Mouse (Mus musculus): Measurements from ENCODE around the gene Stip1. TPM values are rescaled to one million over a fixed set of nuclear protein-coding genes. Genes with fewer than 3 reads are reported as not detected.

Stip1 gene
- polyA plus RNA-seq, 1 experiment from 2014 or later, result 131 TPM

GRCm38 (mm10) chr19:7044706-7045105 lies 4.9 kb upstream of the Stip1 start:
- H3K9ac ChIP-seq (ENCODE audit: low read depth, low read length), result no peak overlapping the region
- no peak for TF ChIP-seq CTCF (IDR thresholded peaks at IDR 0.05; ENCODE audit: low read depth)
- ATAC-seq (replicated peaks; ENCODE audit: low FRiP score, low read depth) (no peak), DNase-seq (ENCODE audit: low spot score) (no peak)
- no peak overlapping the region for H3K27ac ChIP-seq
- 22% methylated on average over 4 of the region's 4 CpGs for WGBS
- H3K4me3 ChIP-seq (replicated peaks; ENCODE audit: low read depth, low read length), result no peak overlapping the region
- H3K9me3 ChIP-seq (replicated peaks; ENCODE audit: low read length), result no peaks in the 10 kb centered on the region
- no peaks in the 10 kb centered on the region for H3K36me3 ChIP-seq (ENCODE audit: insufficient read depth, low read length)
- no peaks in the 10 kb centered on the region for H3K4me1 ChIP-seq (replicated peaks; ENCODE audit: insufficient read depth, low read length)
- H3K4me2 ChIP-seq (ENCODE audit: low read length), result no peak overlapping the region
- H3K27me3 ChIP-seq (ENCODE audit: insufficient read depth, low read length), result no peaks in the 10 kb centered on the region

GRCm38 (mm10) chr19:7044279-7044678 lies 4.5 kb upstream of the Stip1 start:
- WGBS, result 42% methylated on average over 4 of the region's 4 CpGs
- ATAC-seq (replicated peaks; ENCODE audit: low FRiP score, low read depth) (no peak), DNase-seq (ENCODE audit: low spot score) (no peak)
- TF ChIP-seq CTCF (IDR thresholded peaks at IDR 0.05; ENCODE audit: low read depth), result no peak
- Histone ChIP-seq H3K9me3 (replicated peaks; ENCODE audit: low read length) (no peaks in the 10 kb centered on the region), H3K27ac (no peak overlapping the region), H3K4me3 (replicated peaks; ENCODE audit: low read depth, low read length) (no peak overlapping the region), H3K4me1 (replicated peaks; ENCODE audit: insufficient read depth, low read length) (no peaks in the 10 kb centered on the region), H3K9ac (ENCODE audit: low read depth, low read length) (no peak overlapping the region), H3K4me2 (ENCODE audit: low read length) (no peak overlapping the region), H3K27me3 (ENCODE audit: insufficient read depth, low read length) (no peaks in the 10 kb centered on the region), H3K36me3 (ENCODE audit: insufficient read depth, low read length) (no peaks in the 10 kb centered on the region)

GRCm38 (mm10) chr19:7041171-7041570 lies 1.4 kb upstream of the Stip1 start:
- H3K4me2 ChIP-seq (ENCODE audit: low read length), result no peak overlapping the region

GRCm38 (mm10) chr19:7040637-7041130 lies 917 bp upstream of the Stip1 start:
- peaks cover 10% of the 10 kb centered on the region; the same call in 1 of the 2 replicates for H3K4me1 ChIP-seq (replicated peaks; ENCODE audit: insufficient read depth, low read length)
- H3K27me3 ChIP-seq (ENCODE audit: insufficient read depth, low read length), result no peaks in the 10 kb centered on the region
- peak overlapping the region; percentile 65 for H3K4me2 ChIP-seq (ENCODE audit: low read length)
- no peaks in the 10 kb centered on the region for H3K36me3 ChIP-seq (ENCODE audit: insufficient read depth, low read length)
- H3K9me3 ChIP-seq (replicated peaks; ENCODE audit: low read length), result no peaks in the 10 kb centered on the region
- H3K27ac ChIP-seq, result peak overlapping the region; percentile 87
- peak overlapping the region; percentile 62 for H3K9ac ChIP-seq (ENCODE audit: low read depth, low read length)
- TF ChIP-seq CTCF (IDR thresholded peaks at IDR 0.05; ENCODE audit: low read depth), result no peak
- ATAC-seq (replicated peaks; ENCODE audit: low FRiP score, low read depth) (no peak), DNase-seq (ENCODE audit: low spot score) (no peak)
- WGBS, result 21% methylated on average over 13 of the region's 13 CpGs
- H3K4me3 ChIP-seq (replicated peaks; ENCODE audit: low read depth, low read length), result peak overlapping the region; percentile 47

More at GRCm38 (mm10) chr19:7041171-7041570, 1.4 kb upstream of the Stip1 start:
- peak overlapping the region; percentile 87; the same call in 1 of the 2 replicates for H3K27ac ChIP-seq
- no peak for TF ChIP-seq CTCF (IDR thresholded peaks at IDR 0.05; ENCODE audit: low read depth)
- H3K4me1 ChIP-seq (replicated peaks; ENCODE audit: insufficient read depth, low read length), result peaks cover 10% of the 10 kb centered on the region; the same call in 1 of the 2 replicates
- no peak for DNase-seq (ENCODE audit: low spot score)
- WGBS, result 90% methylated on average over 2 of the region's 2 CpGs
- no peak overlapping the region for H3K4me3 ChIP-seq (replicated peaks; ENCODE audit: low read depth, low read length)
- no peak overlapping the region for H3K9ac ChIP-seq (ENCODE audit: low read depth, low read length)
- no peaks in the 10 kb centered on the region for H3K27me3 ChIP-seq (ENCODE audit: insufficient read depth, low read length)
- H3K9me3 ChIP-seq (replicated peaks; ENCODE audit: low read length), result no peaks in the 10 kb centered on the region
- H3K36me3 ChIP-seq (ENCODE audit: insufficient read depth, low read length), result no peaks in the 10 kb centered on the region
- ATAC-seq (replicated peaks; ENCODE audit: low FRiP score, low read depth), result no peak

- H3K36me3 ChIP-seq (ENCODE audit: insufficient read depth, low read length), result peaks cover 8% of the 10 kb centered on the region; the same call in 1 of the 2 replicates
- H3K4me3 ChIP-seq (replicated peaks; ENCODE audit: low read depth, low read length), result peak overlapping the region; percentile 94
- TF ChIP-seq CTCF (IDR thresholded peaks at IDR 0.05; ENCODE audit: low read depth), result no peak
- peak; percentile 25 for ATAC-seq (replicated peaks; ENCODE audit: low FRiP score, low read depth)
- WGBS, result under 1% methylated on average over 32 of the region's 35 CpGs
- H3K9me3 ChIP-seq (replicated peaks; ENCODE audit: low read length), result no peaks in the 10 kb centered on the region
- peaks cover 10% of the 10 kb centered on the region; the same call in 1 of the 2 replicates for H3K4me1 ChIP-seq (replicated peaks; ENCODE audit: insufficient read depth, low read length)
- H3K9ac ChIP-seq (ENCODE audit: low read depth, low read length), result peak overlapping the region; percentile 91
- H3K4me2 ChIP-seq (ENCODE audit: low read length), result peak overlapping the region; percentile 56
- H3K27ac ChIP-seq, result peak overlapping the region; percentile 87
- DNase-seq (ENCODE audit: low spot score), result peak; percentile 63
- no peaks in the 10 kb centered on the region for H3K27me3 ChIP-seq (ENCODE audit: insufficient read depth, low read length)
These were observed 563 bp downstream of the Stip1 start for GRCm38 (mm10) chr19:7039088-7039720.

GRCm38 (mm10) chr19:7034006-7034405 lies 5.8 kb downstream of the Stip1 start:
- no peak overlapping the region for H3K4me3 ChIP-seq (replicated peaks; ENCODE audit: low read depth, low read length)
- DNase-seq (ENCODE audit: low spot score) (no peak), ATAC-seq (replicated peaks; ENCODE audit: low FRiP score, low read depth) (no peak)
- H3K36me3 ChIP-seq (ENCODE audit: insufficient read depth, low read length), result peaks cover 43% of the 10 kb centered on the region
- no peak overlapping the region for H3K9ac ChIP-seq (ENCODE audit: low read depth, low read length)
- no peaks in the 10 kb centered on the region for H3K27me3 ChIP-seq (ENCODE audit: insufficient read depth, low read length)
- TF ChIP-seq CTCF (IDR thresholded peaks at IDR 0.05; ENCODE audit: low read depth), result no peak
- no peaks in the 10 kb centered on the region for H3K9me3 ChIP-seq (replicated peaks; ENCODE audit: low read length)
- no peak overlapping the region for H3K27ac ChIP-seq
- 89% methylated on average over 5 of the region's 5 CpGs for WGBS
- peaks cover 10% of the 10 kb centered on the region; the same call in 1 of the 2 replicates for H3K4me1 ChIP-seq (replicated peaks; ENCODE audit: insufficient read depth, low read length)
- H3K4me2 ChIP-seq (ENCODE audit: low read length), result no peak overlapping the region

Data from kidney, postnatal 0 days (tissue).